Mouse (Mus musculus): ENCODE results near the gene Gpn2. TPM values are rescaled to one million over a fixed set of nuclear protein-coding genes. Genes with fewer than 3 reads are reported as not detected.
A peak's percentile ranks its signal among the peaks of the same experiment; 100 is the strongest.

The Gpn2 gene
- polyA plus RNA-seq, 1 experiment from 2014 or later = 25.0 TPM

- no peak for ATAC-seq
- no peak overlapping the region for H3K4me3 ChIP-seq
- no peak overlapping the region for H3K4me2 ChIP-seq
- no peak overlapping the region for H3K27ac ChIP-seq
- no peak overlapping the region for H3K9ac ChIP-seq
- 84% methylated on average over 4 of the region's 4 CpGs for WGBS
- peaks cover 60% of the 10 kb centered on the region for H3K36me3 ChIP-seq (ENCODE audit: poor library complexity, severe bottlenecking)
- no peaks in the 10 kb centered on the region for H3K9me3 ChIP-seq (replicated peaks)
- H3K27me3 ChIP-seq = no peaks in the 10 kb centered on the region
- no peaks in the 10 kb centered on the region for H3K4me1 ChIP-seq
These were observed 29.7 kb downstream of the Gpn2 start for GRCm38 (mm10) chr4:133613867-133614266.

- Histone ChIP-seq H3K4me3 (no peak overlapping the region), H3K9ac (no peak overlapping the region), H3K9me3 (replicated peaks) (no peaks in the 10 kb centered on the region), H3K4me2 (no peak overlapping the region), H3K27me3 (no peaks in the 10 kb centered on the region), H3K4me1 (no peaks in the 10 kb centered on the region), H3K27ac (no peak overlapping the region), H3K36me3 (ENCODE audit: poor library complexity, severe bottlenecking) (peaks cover 61% of the 10 kb centered on the region)
- WGBS = 85% methylated on average over 8 of the region's 8 CpGs
- no peak for ATAC-seq
These were observed 30.2 kb downstream of the Gpn2 start for GRCm38 (mm10) chr4:133614274-133614761.

- no peak overlapping the region for H3K4me3 ChIP-seq
- no peak overlapping the region for H3K4me2 ChIP-seq
- ATAC-seq = no peak
- H3K27ac ChIP-seq = no peak overlapping the region
- H3K9me3 ChIP-seq (replicated peaks) = no peaks in the 10 kb centered on the region
- H3K36me3 ChIP-seq (ENCODE audit: poor library complexity, severe bottlenecking) = peaks cover 57% of the 10 kb centered on the region
- no peaks in the 10 kb centered on the region for H3K27me3 ChIP-seq
- H3K9ac ChIP-seq = no peak overlapping the region
- H3K4me1 ChIP-seq = no peaks in the 10 kb centered on the region
- 85% methylated on average over 10 of the region's 10 CpGs for WGBS
These were observed 31.3 kb downstream of the Gpn2 start for GRCm38 (mm10) chr4:133615416-133615815.

GRCm38 (mm10) chr4:133617936-133618335, 33.8 kb downstream of the Gpn2 start:
- Histone ChIP-seq H3K27ac (no peak overlapping the region), H3K4me2 (no peak overlapping the region), H3K9ac (no peak overlapping the region), H3K4me1 (no peaks in the 10 kb centered on the region), H3K4me3 (no peak overlapping the region), H3K9me3 (replicated peaks) (no peaks in the 10 kb centered on the region), H3K27me3 (no peaks in the 10 kb centered on the region), H3K36me3 (ENCODE audit: poor library complexity, severe bottlenecking) (peaks cover 39% of the 10 kb centered on the region)
- 96% methylated on average over 11 of the region's 11 CpGs for WGBS
- ATAC-seq = no peak

- peaks cover 33% of the 10 kb centered on the region for H3K36me3 ChIP-seq (ENCODE audit: poor library complexity, severe bottlenecking)
- no peaks in the 10 kb centered on the region for H3K4me1 ChIP-seq
- 77% methylated on average over 4 of the region's 4 CpGs for WGBS
- H3K9me3 ChIP-seq (replicated peaks) = no peaks in the 10 kb centered on the region
- H3K9ac ChIP-seq = no peak overlapping the region
- H3K4me2 ChIP-seq = no peak overlapping the region
- ATAC-seq = no peak
- no peak overlapping the region for H3K4me3 ChIP-seq
- 0 out of 2 replicates have a peak overlapping the region, but pooled peaks have one; percentile 31 for H3K27ac ChIP-seq
- H3K27me3 ChIP-seq = no peaks in the 10 kb centered on the region
These were observed 35.4 kb downstream of the Gpn2 start for GRCm38 (mm10) chr4:133619473-133620136.

- Histone ChIP-seq H3K4me3 (no peak overlapping the region), H3K27ac (no peak overlapping the region), H3K4me1 (no peaks in the 10 kb centered on the region), H3K36me3 (ENCODE audit: poor library complexity, severe bottlenecking) (peaks cover 33% of the 10 kb centered on the region), H3K9me3 (replicated peaks) (no peaks in the 10 kb centered on the region), H3K27me3 (no peaks in the 10 kb centered on the region), H3K9ac (no peak overlapping the region), H3K4me2 (no peak overlapping the region)
- ATAC-seq = no peak
- WGBS = 90% methylated on average over 8 of the region's 8 CpGs
These were observed 36.5 kb downstream of the Gpn2 start for GRCm38 (mm10) chr4:133620668-133621067.

GRCm38 (mm10) chr4:133622161-133622695, 38.1 kb downstream of the Gpn2 start:
- H3K4me1 ChIP-seq = no peaks in the 10 kb centered on the region
- no peak overlapping the region for H3K9ac ChIP-seq
- no peak overlapping the region for H3K27ac ChIP-seq
- peaks cover 43% of the 10 kb centered on the region for H3K36me3 ChIP-seq (ENCODE audit: poor library complexity, severe bottlenecking)
- H3K9me3 ChIP-seq (replicated peaks) = no peaks in the 10 kb centered on the region
- H3K27me3 ChIP-seq = no peaks in the 10 kb centered on the region
- no peak for ATAC-seq
- WGBS = 84% methylated on average over 10 of the region's 11 CpGs
- H3K4me3 ChIP-seq = no peak overlapping the region
- H3K4me2 ChIP-seq = no peak overlapping the region

GRCm38 (mm10) chr4:133624830-133625229, 40.7 kb downstream of the Gpn2 start:
- Histone ChIP-seq H3K27ac (no peak overlapping the region), H3K36me3 (ENCODE audit: poor library complexity, severe bottlenecking) (peaks cover 40% of the 10 kb centered on the region), H3K4me2 (no peak overlapping the region), H3K4me1 (no peaks in the 10 kb centered on the region), H3K9ac (no peak overlapping the region), H3K9me3 (replicated peaks) (no peaks in the 10 kb centered on the region), H3K27me3 (no peaks in the 10 kb centered on the region), H3K4me3 (no peak overlapping the region)
- ATAC-seq = no peak
- WGBS = 91% methylated on average over 7 of the region's 7 CpGs

- no peak overlapping the region for H3K27ac ChIP-seq
- no peak for ATAC-seq
- H3K9me3 ChIP-seq (replicated peaks) = no peaks in the 10 kb centered on the region
- H3K9ac ChIP-seq = no peak overlapping the region
- H3K4me1 ChIP-seq = 0 out of 2 replicates have a peak, but pooled peaks cover 2% of the 10 kb centered on the region
- no peak overlapping the region for H3K4me2 ChIP-seq
- no peaks in the 10 kb centered on the region for H3K27me3 ChIP-seq
- no peak overlapping the region for H3K4me3 ChIP-seq
- 65% methylated on average over 11 of the region's 11 CpGs for WGBS
- peaks cover 40% of the 10 kb centered on the region for H3K36me3 ChIP-seq (ENCODE audit: poor library complexity, severe bottlenecking)
These were observed 41.5 kb downstream of the Gpn2 start for GRCm38 (mm10) chr4:133625621-133626071.

- 41% methylated on average over 5 of the region's 5 CpGs for WGBS
- H3K4me3 ChIP-seq = no peak overlapping the region
- H3K36me3 ChIP-seq (ENCODE audit: poor library complexity, severe bottlenecking) = peaks cover 40% of the 10 kb centered on the region
- no peak overlapping the region for H3K27ac ChIP-seq
- H3K9me3 ChIP-seq (replicated peaks) = no peaks in the 10 kb centered on the region
- no peak for ATAC-seq
- no peaks in the 10 kb centered on the region for H3K27me3 ChIP-seq
- no peak overlapping the region for H3K4me2 ChIP-seq
- no peak overlapping the region for H3K9ac ChIP-seq
- peaks cover 4% of the 10 kb centered on the region for H3K4me1 ChIP-seq
These were observed 42.1 kb downstream of the Gpn2 start for GRCm38 (mm10) chr4:133626221-133626620.

GRCm38 (mm10) chr4:133626621-133627020, 42.5 kb downstream of the Gpn2 start:
- Histone ChIP-seq H3K27me3 (no peaks in the 10 kb centered on the region), H3K9me3 (replicated peaks) (no peaks in the 10 kb centered on the region), H3K4me3 (no peak overlapping the region), H3K9ac (no peak overlapping the region), H3K36me3 (ENCODE audit: poor library complexity, severe bottlenecking) (peaks cover 40% of the 10 kb centered on the region), H3K4me2 (no peak overlapping the region), H3K4me1 (peaks cover 8% of the 10 kb centered on the region), H3K27ac (no peak overlapping the region)
- 87% methylated on average over 9 of the region's 9 CpGs for WGBS
- ATAC-seq = no peak

GRCm38 (mm10) chr4:133627039-133627438, 42.9 kb downstream of the Gpn2 start:
- WGBS = 95% methylated on average over 14 of the region's 14 CpGs
- Histone ChIP-seq H3K4me1 (peaks cover 12% of the 10 kb centered on the region), H3K4me3 (no peak overlapping the region), H3K27ac (no peak overlapping the region), H3K9me3 (replicated peaks) (no peaks in the 10 kb centered on the region), H3K4me2 (no peak overlapping the region), H3K9ac (no peak overlapping the region), H3K36me3 (ENCODE audit: poor library complexity, severe bottlenecking) (peaks cover 40% of the 10 kb centered on the region), H3K27me3 (no peaks in the 10 kb centered on the region)
- ATAC-seq = no peak
